Mouse (Mus musculus) adrenal gland, postnatal 4 days (tissue): ENCODE results near the gene Lpcat1. TPM values are rescaled to one million over a fixed set of nuclear protein-coding genes. Genes with fewer than 3 reads are reported as not detected.

Experiments
- DNase-seq, 2 experiments: peaks; one replicate each; pipeline ENCODE4 v3.0.0; 2021 to 2022; ENCODE audit warnings: low spot score in 2 of 2, mixed read lengths in 2 of 2
- total RNA-seq, 2 experiments: library from RNA; stranded (reverse); gene quantifications; 2 replicates each; pipeline ENCODE4 v1.2.3; 2021

The Lpcat1 gene
- total RNA-seq, 2 experiments from 2014 or later = 34.8 to 35.5 TPM

GRCm38 (mm10) chr13:73475058-73475980 is 8.3 kb downstream of the Lpcat1 start:
- no peak for DNase-seq

GRCm38 (mm10) chr13:73476259-73476658 is 9.3 kb downstream of the Lpcat1 start:
- DNase-seq = no peak

GRCm38 (mm10) chr13:73476796-73477195 is 9.8 kb downstream of the Lpcat1 start:
- no peak for DNase-seq

GRCm38 (mm10) chr13:73477841-73478240 is 10.8 kb downstream of the Lpcat1 start:
- DNase-seq = no peak

- no peak for DNase-seq
Measured at GRCm38 (mm10) chr13:73482476-73482875, 15.5 kb downstream of the Lpcat1 start.

- DNase-seq = no peak
Measured at GRCm38 (mm10) chr13:73483331-73483730, 16.3 kb downstream of the Lpcat1 start.

- no peak for DNase-seq
Measured at GRCm38 (mm10) chr13:73484171-73484570, 17.2 kb downstream of the Lpcat1 start.

- no peak for DNase-seq
Measured at GRCm38 (mm10) chr13:73488105-73488504, 21.1 kb downstream of the Lpcat1 start.

- DNase-seq = no peak
Measured at GRCm38 (mm10) chr13:73488707-73489106, 21.7 kb downstream of the Lpcat1 start.

- DNase-seq = no peak
Measured at GRCm38 (mm10) chr13:73489986-73490385, 23.0 kb downstream of the Lpcat1 start.

- DNase-seq = no peak
Measured at GRCm38 (mm10) chr13:73490564-73491170, 23.7 kb downstream of the Lpcat1 start.

- DNase-seq = no peak
Measured at GRCm38 (mm10) chr13:73493183-73493582, 26.2 kb downstream of the Lpcat1 start.

GRCm38 (mm10) chr13:73494528-73494927 is 27.5 kb downstream of the Lpcat1 start:
- no peak for DNase-seq

GRCm38 (mm10) chr13:73496137-73496536 is 29.1 kb downstream of the Lpcat1 start:
- DNase-seq = no peak

GRCm38 (mm10) chr13:73499893-73500604 is 33.1 kb downstream of the Lpcat1 start:
- DNase-seq = no peak

- DNase-seq = no peak
Measured at GRCm38 (mm10) chr13:73502719-73503118, 35.7 kb downstream of the Lpcat1 start.

GRCm38 (mm10) chr13:73505686-73506467 is 38.9 kb downstream of the Lpcat1 start:
- peak; percentile 55 to 74 for DNase-seq

GRCm38 (mm10) chr13:73508817-73509550 is 42.0 kb downstream of the Lpcat1 start:
- no peak for DNase-seq

- no peak for DNase-seq
Measured at GRCm38 (mm10) chr13:73509869-73510268, 42.9 kb downstream of the Lpcat1 start.
